Mouse (Mus musculus) heart, postnatal 25 days (tissue): Measurements from ENCODE around the gene Comt. TPM values are rescaled to one million over a fixed set of nuclear protein-coding genes. Genes with fewer than 3 reads are reported as not detected.

Experiments
- DNase-seq: peaks from one replicate; pipeline ENCODE4 v3.0.0; 2022; ENCODE audit warnings: low spot score
- intact Hi-C: fragments of 180-260 bp; cut with DNase I; formaldehyde crosslinking; loops from one replicate; pipeline ENCODE4 v1.15.1; 2025
- total RNA-seq, 2 experiments: library from RNA; stranded (reverse); gene quantifications; 2 replicates each; pipeline ENCODE4 v1.2.3; 2021

Comt gene
- total RNA-seq = 100 to 1,000 TPM; 112 TPM

DNA sequence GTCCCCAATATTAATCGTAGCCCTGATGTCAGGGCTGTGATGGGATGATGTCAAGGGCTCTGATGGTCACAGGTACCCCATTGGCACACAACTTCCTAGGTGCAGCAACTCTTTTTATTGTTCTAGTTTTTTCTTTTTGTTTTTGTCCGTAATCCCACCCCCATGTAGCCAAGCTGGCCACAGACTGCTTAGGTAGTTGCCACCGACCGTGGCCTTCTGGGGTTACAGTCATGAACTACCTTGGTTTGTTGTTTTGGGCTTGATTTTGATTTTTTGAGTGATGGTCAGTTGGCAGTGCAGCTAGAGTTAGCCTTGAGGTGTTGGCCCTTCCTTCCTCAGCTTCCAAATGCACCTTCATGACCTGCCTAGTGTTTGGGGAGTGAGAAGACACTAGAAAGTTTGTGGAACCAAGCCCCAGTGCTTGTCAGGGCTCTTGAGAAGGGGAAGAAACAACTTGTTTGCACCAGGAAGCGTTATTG, at the start of gene Comt:
Gene Comt (minus strand): TSS at position 51 of the 479 bp plus-strand sequence.
- intact Hi-C loops = loop anchor here (5.0 kb wide), 1 partner anchor 80 kb away; the partner anchor contains the start of genes Arvcf and Tango2

DNA sequence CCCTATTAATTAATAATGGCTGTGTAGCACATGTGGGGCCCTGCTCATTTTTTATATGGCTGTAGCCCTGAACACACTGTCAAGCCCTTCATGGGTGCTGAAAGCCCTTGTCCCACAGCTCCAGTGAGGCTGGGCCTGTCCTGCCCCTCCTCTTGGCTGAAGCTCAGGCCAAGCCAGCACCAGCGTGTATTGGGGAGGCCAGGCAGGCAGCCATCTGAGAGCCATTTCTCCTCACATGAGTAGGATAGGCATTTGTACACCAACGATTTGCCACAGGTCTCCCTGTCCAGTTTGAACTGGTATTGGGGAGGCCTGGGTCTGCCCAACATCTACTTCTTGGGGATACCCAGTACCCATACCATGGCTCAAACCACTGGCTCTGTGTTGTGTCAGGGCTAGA, 47.4 kb upstream of the Comt start:
- intact Hi-C loops = no loop called here
- DNase-seq = no peak

More for the DNA sequence above, at the start of gene Comt:
- DNase-seq = no peak

DNA sequence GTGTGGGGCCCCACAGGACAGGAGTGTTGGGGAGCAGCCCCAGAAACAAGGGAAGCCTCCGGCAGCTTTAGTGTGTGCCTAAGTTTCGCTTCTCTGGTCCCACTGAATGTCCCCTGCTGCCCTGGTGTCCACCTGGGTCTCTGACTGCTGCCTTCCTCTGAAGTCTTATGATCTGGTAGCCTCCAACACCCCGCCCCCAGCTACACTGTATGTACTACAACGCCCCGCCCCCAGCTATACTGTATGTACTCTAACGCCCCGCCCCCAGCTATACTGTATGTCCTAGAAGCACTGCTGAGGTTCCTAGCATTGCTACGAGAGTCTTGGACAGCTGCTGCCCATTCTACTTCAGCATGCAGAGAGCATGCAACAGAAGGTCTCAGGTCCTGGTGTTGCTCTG, 46.3 kb upstream of the Comt start:
- intact Hi-C loops = no loop called here
- DNase-seq = no peak

DNA sequence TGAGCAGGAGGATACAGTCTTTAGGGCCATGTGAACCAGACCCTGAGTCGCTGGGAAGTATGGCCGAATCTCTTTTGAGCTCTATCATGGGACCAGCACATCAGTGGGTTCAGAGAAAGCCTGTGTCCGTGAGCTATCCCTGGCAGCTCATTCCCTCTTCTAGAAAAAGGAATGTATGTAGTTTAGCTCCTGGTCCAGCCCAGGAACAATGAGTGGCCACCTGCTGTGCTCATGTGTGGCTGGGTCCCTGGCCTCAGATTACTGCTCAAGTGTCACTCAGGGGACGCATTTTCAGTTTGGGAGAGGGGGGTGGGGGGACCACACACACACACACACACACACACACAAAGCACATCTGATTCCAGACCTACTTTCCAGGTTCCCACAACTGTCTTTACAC, 45.8 kb upstream of the Comt start:
- intact Hi-C loops = no loop called here

DNA sequence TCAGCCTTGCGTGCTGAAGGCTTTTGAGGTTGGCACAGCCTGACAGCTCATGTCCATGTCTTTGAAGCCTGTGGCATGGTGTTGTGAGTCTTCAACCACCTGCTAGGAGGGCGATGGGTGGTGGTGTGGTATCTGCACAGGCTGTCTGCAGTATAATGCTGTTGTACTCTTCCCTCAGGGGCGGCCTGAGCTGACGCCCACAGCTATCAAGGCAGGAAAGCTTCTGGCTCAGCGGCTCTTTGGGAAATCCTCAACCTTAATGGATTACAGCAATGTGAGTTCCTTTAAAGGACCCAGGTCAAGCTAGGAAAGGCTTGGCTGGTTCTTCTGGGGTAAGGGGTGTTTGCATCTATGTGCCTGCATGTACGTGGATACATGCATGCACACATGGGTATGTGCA, 45.3 kb upstream of the Comt start:
- intact Hi-C loops = no loop called here

More for the DNA sequence above, 45.8 kb upstream of the Comt start:
- DNase-seq = no peak

DNA sequence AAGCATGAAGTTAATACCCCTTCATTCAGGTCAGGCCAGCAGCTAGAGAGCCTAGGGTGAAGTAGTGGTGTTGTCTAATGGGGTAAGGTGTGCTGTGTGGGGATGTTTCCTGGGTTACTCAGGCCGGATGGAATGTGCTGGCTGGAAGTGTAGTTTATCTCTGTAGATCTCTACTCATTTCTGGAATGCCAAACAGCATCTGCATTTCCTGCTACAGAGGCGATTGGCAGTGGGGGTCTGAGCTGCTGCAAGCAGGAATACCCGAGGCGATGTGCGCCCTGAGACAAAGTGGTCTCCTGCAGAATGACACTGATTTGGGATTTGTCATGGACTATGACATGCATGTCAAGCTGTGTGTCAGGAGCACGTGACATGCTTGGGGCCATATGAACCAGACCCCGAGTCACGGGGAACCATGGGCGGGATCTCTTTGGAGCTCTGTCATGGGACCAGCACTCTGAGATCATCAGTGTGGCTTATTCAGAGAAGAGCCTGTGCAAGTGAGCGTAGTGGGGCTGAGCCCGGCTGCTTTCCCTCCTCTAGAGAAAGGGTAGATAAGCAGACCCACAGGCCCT, 44.8 kb upstream of the Comt start:
- DNase-seq = no peak
- intact Hi-C loops = no loop called here

More for the DNA sequence above, 45.3 kb upstream of the Comt start:
- no peak for DNase-seq

DNA sequence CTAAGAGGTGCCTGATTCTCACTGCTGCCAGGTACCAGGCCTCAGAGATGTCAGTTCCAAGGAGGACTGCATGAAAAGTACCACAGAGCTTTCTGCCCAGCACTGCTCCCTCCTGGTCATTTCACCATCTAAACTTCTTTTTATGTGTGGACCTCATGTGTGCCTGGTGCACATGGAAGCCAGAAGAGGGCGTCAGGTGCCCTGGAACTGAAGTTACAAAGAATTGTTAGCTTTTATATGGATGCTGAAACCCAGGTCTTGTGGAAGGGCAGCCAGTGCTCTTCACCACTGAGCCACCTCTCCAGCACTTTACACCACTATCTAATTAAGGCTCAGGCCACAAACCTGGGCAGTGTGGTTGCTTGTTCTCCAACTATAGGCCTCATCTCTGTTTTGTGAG, 44.2 kb upstream of the Comt start:
- intact Hi-C loops = no loop called here
- DNase-seq = no peak

DNA sequence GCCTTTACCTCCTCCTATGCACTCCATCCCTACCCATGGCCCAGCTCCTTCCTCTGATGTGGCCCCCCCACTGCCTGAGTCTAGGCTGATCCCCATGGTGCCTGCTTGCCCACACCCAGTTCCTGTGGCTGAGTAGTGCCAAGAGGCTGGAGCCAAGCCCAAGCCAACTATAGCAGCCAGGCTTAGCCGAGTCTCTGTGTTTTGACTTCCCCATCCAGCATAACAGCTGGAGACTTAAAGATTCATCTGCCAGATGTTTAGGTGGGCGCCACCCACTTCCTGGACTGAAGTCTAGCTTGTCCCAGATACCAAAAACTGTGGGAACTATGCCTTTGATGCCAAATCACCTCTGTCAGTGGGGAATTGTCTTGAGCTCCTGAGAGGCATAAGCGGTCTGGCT, 37.6 kb upstream of the Comt start:
- DNase-seq = peak; percentile 47
- intact Hi-C loops = no loop called here

DNA sequence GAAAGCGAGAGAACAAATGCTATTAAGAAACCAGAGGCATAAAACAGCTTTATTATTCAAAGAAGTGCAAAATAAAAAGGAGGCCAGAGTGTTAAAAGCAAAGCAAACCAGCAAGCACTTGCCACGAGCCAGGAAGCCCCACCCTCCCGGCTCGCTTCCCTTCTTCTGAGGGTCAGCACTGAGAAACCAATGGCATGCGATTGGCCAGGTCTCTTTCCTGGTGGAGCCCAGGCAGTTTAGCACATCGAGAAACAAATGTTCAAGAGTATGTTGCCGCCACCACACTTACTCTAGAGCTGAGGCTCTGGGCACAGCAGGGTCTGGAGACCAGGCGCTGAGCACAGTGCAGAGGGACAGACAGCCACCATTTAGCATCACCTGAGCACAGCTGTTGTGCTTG, 35.9 kb upstream of the Comt start:
- no peak for DNase-seq
- intact Hi-C loops = no loop called here

DNA sequence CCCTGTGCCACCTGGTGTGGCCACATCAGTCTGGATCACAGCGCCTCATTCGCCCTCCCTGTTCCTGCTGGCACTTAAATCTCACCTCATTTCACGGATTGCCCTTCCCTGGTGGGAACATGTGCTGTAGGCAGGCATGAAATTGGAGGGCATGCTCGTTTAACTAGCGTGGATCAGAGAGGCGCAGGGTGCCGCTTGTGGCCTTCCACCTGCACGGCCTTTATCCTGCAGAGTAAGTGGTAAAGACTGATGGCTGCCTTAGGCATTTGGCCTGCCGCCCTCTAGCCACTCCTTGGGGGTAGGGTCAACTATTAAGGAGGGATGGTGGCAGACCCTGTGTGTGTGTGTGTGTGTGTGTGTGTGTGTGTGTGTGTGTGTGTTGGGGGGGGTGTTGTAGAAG, 35.4 kb upstream of the Comt start:
- DNase-seq = no peak
- intact Hi-C loops = no loop called here

DNA sequence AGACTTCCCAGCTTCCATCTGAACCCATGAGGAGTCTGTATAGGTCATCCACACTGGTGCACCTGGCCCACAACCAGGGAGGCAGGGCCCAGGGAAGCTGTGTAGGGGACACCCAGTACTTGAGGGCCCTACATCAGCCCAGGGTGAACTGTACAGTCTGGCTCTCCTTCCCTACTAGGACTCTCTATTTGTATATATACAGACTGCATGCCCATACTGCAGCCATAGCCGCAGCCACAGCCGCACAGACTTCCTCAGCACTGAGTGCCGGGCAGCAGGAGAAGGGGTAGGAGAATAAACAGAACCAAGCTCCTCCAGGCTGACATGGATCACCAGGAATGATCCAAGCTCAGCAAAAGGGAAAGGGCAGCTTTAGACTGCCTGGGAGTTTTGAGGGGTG, 34.2 kb upstream of the Comt start:
- no peak for DNase-seq
- intact Hi-C loops = no loop called here

DNA sequence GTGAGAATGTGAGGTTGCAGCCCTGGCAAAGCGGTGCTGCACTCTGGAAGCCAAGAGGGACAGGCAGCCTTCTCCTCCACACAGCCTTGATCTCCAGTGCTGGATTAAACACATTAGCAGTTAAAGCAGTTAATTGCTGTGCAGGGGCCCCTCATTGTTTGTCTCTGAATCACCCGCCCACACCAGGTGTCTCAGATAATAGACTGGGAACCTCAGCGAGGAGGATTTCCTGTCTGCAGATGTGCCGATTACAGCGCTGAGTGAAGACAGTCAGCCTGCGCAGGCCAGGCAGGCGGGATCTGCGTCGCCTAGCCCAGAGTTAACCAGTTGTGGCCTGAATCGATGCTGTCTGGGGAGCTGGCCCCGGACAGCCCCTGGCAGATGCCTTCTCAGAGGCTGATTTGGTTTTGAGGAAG, 33.3 kb upstream of the Comt start:
- DNase-seq = peak; percentile 15
- intact Hi-C loops = no loop called here

DNA sequence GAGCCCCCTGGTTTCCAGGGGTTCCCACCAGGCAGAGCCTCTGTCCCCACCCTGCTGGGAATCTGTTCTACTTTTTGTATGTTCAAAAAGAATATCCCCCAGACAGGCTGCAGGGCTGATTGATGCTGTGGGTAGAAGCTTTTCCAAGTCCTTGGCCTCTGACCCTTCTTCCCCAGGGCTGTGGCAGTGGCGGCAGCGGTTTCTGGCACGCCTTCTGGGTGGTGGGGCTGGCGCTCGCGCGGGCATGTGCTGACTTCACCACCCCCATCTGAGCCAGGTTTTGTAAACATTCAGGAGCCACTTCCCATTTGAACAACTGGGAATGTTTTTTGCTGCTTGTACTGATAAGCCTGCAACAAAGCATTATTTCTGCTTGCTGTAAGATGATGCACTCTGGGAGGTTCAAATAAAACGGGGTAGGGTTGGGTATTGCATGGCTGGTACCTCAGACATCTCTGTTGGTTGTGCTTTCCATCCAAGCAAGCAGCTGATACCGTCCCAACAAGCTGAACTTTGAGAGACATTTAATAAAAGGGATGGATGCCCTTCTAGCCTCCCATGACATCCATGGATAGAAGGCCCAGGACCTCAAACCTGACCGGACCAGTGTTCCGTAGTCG, 32.8 kb upstream of the Comt start:
- intact Hi-C loops = no loop called here
- no peak for DNase-seq

DNA sequence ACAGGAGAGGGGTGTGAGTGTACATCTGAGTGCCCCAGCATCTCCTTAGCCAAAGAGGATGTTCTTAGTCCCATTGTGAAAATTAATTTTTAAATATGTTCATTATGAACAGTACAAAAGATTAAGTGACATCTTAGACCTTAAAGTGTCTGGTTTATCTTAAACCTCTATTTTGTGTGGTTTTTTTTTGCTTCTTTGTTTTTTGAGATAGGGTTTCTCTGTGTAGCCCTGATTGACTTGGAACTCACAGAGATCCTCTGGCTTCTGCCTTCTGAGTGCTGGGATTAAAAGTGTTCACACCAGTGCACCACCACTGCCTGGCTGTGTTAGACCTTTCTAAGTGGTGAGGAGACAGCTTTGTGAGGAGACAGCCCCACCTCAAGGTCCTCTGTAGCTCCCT, 32.0 kb upstream of the Comt start:
- no peak for DNase-seq
- intact Hi-C loops = no loop called here

DNA sequence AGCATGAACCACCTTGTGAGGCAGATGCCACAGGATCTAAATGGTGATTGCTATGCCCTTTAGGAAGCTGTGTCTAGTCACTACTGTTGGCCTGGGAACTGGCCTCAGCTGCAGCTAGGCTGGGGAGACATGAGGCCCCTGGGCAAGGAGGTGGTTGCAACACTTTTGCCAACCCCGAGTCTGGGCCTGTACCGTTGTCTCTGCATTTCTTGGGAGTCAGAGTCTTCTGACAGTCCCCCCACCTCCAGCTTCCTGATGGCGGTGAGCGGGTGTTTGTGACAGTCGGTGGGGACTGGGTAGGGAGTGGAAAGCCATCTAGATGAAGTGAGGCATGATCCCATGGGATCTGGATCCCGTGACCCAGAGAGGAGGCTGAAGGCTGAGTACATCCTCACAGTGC, 28.8 kb upstream of the Comt start:
- DNase-seq = no peak
- intact Hi-C loops = no loop called here

DNA sequence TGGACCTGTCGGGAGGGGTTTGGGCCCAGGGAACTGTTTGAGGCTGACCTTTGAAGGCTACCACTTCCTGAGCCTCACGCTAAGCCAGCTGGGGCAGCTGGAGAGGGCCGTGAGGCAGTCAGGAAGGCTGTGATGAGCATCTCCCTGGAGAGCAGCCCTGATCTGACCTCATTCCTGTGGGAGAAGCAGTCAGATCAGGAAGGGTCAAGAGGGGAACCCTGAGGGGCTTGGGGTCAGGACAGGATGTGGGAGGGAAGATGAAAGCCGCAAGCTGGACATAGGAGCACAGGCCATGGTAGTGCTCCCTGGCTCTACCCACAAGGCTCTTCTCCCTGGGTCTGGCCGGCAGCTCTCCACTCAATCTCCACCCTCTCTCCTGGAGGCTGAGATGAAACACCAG, 27.2 kb upstream of the Comt start:
- no peak for DNase-seq
- intact Hi-C loops = no loop called here

DNA sequence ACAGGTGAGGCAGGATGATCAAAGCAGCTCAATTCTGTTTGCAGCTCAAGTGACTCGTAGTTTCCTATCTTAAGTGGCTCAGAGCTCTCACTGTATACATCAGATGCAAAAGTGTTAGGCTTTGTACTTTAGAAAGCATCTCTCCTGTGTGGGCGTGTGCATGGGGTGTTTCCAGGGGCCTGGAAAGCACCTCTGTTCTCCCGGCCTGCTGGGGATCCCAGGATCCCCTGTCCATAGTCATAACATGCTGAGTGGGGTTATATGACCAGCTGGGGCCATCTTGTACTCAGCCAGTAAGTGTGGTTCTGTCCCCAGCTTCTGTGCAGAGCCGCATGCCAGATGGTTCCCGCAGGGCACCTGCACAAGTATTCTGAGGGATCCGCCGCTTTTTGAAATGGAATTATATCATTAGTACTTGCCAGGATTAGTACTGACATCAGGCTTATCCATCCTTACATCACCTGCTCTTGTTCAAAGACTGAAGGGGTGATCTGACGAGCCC, 25.8 kb upstream of the Comt start:
- intact Hi-C loops = no loop called here
- no peak for DNase-seq

DNA sequence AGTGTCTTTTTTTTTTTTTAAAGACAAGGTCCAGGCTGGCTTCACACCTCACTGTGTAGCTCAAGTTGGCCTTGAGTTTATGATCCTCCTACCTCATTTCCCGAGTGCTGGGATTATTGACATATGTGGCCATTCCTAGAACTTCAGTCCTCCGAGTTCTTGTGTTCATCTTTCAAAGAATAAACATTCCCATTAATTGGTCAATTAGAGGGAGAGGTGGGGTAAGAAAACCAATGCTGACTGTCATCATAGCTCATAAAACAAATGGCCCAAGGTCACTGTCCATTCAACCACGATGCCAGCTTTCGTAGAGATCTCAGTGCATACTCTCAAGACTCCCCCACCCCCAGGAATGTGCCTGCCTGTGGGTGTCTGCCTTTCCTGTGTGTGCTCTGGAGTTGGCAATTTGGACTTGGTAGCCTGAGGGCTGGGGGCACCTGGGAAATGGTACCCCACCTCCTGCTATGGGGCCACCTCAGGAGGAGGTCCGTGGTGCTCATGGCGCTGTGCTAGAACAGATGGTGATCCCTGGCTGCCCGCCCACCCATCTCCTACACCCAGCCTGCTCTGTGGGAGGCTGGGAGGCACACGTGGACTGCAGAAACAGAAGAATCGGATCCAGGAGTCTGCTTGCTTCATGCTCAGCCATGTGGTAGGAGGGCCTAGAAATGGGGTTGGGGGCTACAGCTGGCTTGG, 25.0 kb upstream of the Comt start:
- DNase-seq = no peak
- intact Hi-C loops = no loop called here

DNA sequence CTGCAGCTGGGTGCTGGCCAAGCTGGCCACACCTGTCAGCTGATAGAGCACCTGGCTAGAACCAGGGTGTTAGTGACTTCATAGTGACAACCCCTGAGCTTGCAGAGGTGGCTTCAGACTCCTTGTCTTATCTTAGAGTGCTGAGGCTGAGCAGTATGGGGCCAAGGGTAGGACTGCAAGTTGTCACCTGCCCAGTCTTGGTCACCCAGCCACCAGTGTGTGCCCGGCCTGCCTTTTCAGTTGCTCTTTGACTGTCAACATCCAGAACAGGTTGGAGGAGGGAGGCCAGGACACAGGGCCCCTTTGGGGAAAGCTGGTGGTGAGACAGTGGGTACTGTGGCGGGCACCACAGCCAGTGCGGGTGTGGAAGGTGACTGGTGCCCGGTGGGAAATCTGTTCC, 22.4 kb upstream of the Comt start:
- intact Hi-C loops = no loop called here
- no peak for DNase-seq

DNA sequence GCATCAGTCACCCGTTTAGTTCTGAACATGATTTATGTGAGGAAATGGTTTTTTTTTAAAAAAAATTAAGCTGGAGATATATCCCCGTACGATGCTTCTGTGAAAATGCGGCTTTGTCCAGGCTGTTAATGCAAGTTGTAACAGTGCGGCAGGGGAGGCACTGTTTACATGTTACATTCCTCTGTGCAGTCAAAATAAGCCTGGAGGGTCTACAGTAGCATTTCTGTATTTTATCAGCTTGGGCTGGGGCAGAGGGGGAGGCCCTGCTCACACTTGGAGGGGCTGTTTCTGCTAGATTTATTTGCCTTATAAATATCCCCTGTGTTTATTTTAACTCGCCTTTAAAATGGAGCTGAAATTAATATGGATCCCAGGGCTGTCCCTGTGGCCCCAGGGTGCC, 21.5 kb upstream of the Comt start:
- intact Hi-C loops = no loop called here

DNA sequence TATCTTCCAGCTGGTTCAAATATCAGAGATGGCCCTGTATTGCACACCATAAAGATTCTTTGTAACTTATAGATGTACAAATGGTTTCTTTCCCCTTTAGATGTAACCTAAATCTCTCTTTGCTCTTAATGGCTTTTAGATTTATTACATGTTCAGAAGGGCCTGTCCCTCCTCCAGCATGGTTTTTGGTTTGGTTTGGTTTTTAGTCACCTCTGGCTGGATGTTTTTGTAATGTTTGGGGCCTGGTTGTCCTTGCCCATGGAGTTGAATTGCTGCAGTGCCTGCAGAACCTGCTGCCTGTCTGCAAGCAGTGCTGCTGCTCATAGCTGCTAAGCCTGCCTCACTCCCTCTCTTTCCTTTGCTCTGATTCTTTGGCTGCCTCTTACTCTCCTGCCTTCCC, 20.6 kb upstream of the Comt start:
- DNase-seq = no peak
- intact Hi-C loops = no loop called here

More for the DNA sequence above, 21.5 kb upstream of the Comt start:
- DNase-seq = no peak
